Mouse (Mus musculus) left cerebral cortex, postnatal 36 days (tissue): ENCODE results near the gene Prr14. TPM values are rescaled to one million over a fixed set of nuclear protein-coding genes. Genes with fewer than 3 reads are reported as not detected.
"Not testable (repeated sequence)": the region's sequence is repeated elsewhere in the genome, so short reads cannot be mapped to it uniquely, and the experiment has no call there.

Experiments used
- DNase-seq, 2 experiments: peaks; one replicate each; pipeline ENCODE4 v3.0.0; 2021 to 2022; ENCODE audit warnings: low spot score in 2 of 2, mixed read lengths in 1 of 2
- intact Hi-C: fragments of 180-260 bp; cut with DNase I; formaldehyde crosslinking; loops from one replicate; pipeline ENCODE4 v1.15.1; 2025
- total RNA-seq, 2 experiments: library from RNA; stranded (reverse); gene quantifications; 2 replicates each; pipeline ENCODE4 v1.2.3; 2021

The Prr14 gene
- 10 to 100 TPM; 25.7 to 30.2 TPM for total RNA-seq

DNA sequence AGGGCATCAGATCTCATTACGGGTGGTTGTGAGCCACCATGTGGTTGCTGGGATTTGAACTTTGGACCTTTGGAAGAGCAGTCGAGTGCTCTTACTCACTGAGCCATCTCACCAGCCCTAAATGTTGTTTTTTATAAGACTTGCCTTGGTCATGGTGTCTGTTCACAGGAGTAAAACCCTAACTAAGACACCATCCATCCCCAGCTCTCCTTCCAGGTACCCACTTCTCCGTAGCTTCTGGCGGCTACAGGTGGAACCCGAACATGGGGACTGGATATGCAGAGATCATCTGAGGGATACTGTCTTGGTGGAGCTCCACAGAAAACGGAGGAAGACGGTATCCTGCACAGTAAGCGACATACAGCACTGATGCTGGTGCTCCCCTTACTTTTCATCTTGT is at the start of gene Prr14:
Prr14 (plus strand) TSS at position 301 of the 400 bp plus-strand sequence.
- intact Hi-C loops, DNase-seq: not testable (repeated sequence)

DNA sequence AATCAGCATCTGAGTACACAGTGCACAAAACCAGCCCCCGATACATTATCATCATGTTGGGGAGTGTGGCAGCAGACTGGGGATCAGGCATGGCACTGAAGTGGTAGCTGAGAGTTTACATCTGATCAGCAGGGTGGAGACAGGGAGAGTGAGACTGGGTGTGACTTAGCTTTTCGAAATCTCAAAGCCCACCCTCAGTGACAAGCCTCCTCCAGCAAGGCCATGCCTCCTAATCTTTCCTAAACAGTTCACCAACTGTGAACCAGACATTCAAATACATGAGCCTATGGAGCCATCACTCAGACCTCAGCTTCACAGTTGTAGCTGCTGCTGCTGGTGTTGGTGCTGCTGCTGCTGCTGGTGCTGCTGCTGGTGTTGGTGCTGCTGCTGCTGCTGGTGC is 48.0 kb upstream of the Prr14 start:
- no peak for DNase-seq
- intact Hi-C loops, result no loop called here

DNA sequence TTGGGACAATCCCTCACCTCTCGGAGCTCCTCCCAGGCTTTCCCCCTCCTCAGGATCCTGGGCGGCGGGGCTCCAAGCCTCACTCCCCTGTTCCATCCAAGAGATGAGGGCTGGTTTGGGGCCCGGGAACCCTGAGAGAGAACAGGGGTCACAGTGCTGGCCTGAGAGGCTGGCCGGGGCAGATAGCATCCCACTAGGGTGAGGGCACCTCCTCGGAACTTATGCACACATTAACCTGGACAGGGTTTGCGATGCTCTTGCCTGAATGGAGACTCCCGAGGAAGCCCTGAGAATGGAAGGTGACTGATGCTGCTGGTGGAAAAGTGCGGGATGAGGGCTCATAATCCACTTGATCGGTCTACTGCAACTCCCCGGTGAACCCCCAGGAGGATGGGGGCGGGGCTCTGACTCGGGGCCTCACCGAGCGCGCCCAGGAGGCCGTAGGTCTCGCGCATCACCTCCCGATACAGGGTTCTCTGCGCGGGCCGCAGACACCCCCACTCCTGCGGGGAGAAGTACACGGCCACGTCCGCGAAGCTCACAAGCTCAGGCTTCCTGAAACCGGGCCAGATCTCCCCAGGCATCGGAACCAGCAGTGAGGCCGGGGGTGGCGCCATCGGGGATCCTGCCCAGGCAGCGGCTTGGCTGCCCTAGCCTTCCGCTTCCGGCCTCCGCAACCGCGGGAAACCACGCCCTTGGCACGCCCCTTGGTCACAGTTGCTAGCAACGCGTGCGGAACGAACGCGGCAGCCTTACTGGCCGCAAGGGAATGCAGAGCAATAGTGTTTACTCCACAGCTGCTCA is 37.8 kb upstream of the Prr14 start, which contains the start of gene Zfp688:
Zfp688 (minus strand) TSS at position 681 of the 804 bp plus-strand sequence.
- intact Hi-C loops, result no loop called here
- peak; percentile 92 to 93 for DNase-seq

DNA sequence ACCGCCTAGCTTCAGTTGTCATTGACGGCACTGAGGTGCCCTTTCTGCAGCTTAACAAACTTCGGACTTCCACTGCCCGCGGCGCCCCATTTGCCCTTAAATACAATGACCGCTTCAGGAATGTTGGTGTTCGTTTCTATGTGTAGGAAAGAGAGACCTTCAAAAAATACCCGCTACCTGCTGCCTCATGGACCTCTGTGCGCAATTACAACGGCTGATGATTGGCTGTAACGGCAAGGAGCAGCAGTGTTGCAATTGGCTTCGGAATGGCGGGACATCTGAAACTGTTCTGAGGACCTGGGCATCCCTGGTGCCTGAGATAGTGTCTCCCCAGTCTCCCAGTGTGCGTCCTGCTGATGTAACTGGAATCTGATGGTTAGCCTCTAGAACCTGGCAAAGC is 37.2 kb upstream of the Prr14 start:
- DNase-seq, result peak; percentile 38 to 48
- intact Hi-C loops, result no loop called here

DNA sequence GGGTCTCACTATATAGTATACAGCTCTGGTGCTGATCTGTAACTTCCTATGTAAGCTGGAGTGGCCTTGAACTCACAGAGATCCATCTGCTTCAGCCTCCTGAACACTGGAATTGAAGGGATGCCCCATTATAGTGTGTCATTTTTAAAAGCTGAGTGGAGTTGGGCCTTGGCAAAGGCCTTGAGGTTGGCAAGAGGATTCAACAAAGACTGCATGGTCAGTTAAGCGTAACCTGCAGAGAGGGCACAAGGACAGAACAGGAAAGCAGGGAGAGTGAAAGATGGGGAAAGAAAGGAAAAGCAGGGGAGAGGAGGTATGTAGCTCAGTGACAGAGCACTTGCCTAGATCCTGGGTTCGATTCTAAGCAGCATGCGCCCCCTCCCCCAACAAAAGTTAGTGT is 34.1 kb upstream of the Prr14 start:
- DNase-seq, result no peak
- intact Hi-C loops, result no loop called here

DNA sequence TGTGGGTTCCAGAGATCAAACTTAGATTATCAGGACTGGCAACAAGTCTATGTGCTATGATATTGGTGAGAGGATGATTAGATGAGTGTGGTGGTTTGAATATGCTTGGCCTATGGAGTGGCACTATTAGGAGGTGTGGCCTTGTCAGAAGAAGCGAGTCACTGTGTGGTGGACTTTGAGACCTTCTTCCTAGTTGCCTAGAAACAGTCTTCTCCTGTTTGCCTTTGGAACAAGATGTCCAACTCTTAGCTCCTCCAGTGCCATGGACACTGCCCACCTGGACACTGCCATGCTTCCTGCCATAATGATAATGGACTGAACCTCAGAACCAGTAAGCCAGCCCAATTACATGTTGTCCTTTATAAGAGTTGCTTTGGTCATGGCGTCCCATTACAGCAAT is 33.5 kb upstream of the Prr14 start:
- DNase-seq, result no peak
- intact Hi-C loops, result no loop called here

DNA sequence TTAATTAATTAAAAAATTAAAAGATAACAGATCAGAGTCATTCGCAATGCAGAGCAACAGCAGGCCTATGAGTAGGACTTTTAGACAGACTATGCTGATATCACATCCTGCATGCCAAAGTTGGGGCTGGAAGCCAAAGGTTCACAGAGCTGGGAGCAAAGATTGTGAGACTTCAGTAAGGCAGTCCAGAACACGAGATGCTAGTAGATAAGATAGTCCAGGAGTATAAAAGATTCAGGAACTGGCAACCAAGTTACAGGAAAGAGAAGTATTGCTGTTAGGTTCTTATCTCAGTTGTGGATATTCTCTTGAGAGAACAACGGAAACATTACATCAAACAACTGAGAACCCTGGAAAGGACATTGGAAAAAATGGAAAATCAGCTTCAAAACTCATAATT is 33.1 kb upstream of the Prr14 start:
- intact Hi-C loops, result no loop called here
- no peak for DNase-seq

DNA sequence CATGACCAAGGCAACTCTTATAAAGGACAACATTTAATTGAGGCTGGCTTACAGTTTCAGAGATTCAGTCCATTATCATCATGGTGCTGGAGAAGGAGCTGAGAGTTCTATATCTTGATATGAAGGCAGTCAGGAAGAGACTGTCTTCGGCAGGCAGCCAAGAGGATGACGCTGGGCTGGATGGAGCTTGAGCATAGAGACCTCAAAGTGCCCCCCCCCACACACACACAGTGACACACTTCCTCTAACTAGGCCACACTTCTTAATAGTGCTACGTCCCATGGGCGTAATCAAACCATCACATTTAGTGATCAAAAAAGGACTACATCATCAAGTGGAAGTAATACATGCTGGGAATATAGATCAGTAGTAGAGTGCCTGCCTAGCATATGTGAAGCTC is 24.2 kb upstream of the Prr14 start:
- no peak for DNase-seq
- intact Hi-C loops, result no loop called here

DNA sequence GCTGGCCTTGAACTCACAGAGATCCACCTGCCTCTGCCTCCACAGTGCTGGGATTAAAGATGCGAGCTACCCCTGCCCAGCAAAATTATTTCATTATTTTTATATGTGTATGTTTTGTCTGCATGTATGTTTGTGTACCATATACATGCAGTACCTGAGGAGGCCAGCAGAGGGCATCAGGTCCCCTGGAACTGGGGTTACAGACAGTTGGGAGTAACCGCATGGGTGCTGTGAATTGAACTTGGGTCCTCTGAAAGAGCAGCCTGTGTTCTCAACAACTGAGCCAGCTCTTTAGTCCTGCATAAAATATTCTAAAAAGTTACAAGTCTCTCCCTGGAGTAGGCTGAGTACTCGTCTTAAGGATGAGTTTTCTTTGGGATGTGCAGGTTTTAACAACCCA is 21.7 kb upstream of the Prr14 start:
- intact Hi-C loops, result no loop called here

DNA sequence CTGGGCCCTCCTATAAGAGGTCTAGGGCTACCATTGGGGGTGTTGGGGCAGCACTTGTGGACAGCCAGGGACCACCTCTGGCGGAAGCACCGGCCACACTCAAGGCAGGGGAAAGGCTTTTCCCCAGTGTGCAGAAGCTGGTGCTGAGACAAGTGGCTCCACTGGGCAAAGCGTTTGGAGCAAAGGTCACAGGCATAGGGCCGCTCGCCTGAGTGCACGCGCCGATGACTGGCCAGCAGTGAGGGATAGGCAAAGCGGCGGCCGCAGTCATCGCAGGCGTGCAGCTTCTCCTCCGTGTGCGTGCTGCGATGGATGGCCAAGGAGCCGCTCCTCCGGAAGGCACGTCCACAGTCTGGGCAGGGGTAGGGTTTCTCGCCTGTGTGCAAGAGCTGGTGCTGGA is 15.4 kb upstream of the Prr14 start:
- intact Hi-C loops, result no loop called here

More for the DNA sequence above, 21.7 kb upstream of the Prr14 start:
- DNase-seq, result no peak

DNA sequence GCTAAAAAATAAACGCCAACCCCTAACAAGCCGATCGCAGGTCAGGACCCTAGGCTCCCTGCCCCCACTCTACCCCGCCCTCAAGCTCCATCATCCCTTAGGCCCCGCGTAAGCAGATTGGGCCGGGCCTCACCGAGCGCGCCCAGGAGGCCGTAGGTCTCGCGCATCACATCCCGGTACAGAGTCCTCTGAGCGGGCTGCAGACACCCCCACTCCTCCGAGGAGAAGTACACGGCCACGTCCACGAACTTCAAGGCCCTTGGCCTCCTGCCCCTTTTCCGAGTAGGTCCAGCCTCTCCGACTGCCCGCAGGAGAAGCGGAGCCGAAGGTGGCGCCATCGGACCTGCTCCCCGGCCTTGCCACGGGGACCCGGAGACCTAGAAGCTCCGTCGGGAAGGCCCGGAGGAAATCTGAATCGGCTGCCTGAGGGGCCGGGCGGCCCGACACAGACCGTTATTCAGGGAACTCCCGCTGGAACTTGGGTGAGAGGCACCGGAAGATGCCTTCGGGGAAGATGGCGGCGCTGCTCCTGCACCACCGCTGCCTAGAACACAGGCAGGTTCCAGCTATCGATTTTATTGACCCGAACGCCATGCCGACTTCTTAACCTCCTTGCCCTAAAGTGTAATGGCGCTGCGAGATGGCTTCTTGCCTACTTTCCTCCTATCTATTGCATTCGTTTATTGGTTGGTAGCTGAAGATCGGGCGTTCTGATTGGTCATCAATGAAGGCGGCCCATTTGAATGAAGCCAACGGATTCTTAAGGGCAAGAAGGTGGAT is 10.7 kb upstream of the Prr14 start, which contains the start of gene Zfp689:
Zfp689 (minus strand) TSS at position 638 of the 780 bp plus-strand sequence.
- intact Hi-C loops, result no loop called here

More for the DNA sequence above, 15.4 kb upstream of the Prr14 start:
- no peak for DNase-seq

DNA sequence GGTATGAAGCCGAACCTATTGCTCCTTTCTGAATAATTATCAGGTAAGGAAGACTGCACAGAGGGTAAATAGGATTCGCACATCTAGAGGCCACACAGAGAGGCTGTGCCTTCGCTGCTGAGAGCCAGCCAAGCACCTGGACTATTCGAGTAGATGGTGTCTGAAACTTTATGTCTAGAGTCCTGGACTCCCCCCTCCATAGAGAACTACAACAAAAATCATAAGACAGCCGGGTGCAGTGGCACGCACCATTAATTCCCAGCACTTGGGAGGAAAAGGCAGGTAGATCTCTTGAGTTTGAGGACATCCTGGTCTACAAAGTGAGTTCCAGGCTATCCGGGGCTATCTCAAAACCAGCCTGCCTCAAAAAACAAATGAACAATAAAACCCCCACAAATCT is 9.4 kb upstream of the Prr14 start:
- intact Hi-C loops, result no loop called here
- DNase-seq, result no peak

More for the DNA sequence above, 10.7 kb upstream of the Prr14 start, which contains the start of gene Zfp689:
- peak; percentile 86 to 92 for DNase-seq

DNA sequence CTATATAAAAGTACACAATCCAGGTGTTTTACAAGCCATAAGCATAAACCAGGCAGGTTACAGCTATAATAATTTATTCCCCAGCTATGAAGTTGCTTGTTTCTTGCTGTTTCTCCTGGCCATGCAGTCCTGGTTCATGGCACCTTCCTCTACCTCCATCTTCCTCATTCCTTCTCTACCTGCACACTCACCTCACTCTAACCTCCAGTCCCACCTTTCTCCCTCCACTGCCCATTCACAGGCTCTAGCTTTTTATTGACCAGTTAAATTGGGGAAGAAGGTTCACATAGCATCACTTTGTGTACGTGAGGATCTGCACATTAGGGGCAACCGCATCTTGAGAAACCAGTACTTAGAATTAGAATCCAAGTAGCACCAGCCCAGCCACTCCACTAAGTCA is 6.4 kb upstream of the Prr14 start:
- DNase-seq, result no peak
- intact Hi-C loops, result no loop called here

DNA sequence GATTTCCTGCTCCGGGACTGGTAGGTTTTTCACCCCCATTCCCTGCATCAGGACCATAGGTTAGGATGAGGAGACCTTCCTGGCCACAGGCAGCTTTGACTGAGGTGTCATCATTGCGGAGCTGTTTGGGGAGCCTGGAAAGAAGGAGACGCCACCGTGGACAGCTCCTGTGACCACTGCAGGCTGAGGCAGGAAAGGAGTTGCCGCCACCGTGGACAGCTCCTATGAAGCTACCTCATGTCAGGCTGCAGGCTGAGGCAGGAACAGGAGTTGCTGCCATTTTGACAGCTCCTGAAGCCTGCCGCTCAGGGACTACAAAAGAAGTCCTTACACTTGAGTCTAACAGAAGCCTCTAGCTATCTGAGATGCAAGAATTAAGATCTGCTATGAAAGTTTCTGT is 4.5 kb upstream of the Prr14 start:
- intact Hi-C loops, result no loop called here
- no peak for DNase-seq

DNA sequence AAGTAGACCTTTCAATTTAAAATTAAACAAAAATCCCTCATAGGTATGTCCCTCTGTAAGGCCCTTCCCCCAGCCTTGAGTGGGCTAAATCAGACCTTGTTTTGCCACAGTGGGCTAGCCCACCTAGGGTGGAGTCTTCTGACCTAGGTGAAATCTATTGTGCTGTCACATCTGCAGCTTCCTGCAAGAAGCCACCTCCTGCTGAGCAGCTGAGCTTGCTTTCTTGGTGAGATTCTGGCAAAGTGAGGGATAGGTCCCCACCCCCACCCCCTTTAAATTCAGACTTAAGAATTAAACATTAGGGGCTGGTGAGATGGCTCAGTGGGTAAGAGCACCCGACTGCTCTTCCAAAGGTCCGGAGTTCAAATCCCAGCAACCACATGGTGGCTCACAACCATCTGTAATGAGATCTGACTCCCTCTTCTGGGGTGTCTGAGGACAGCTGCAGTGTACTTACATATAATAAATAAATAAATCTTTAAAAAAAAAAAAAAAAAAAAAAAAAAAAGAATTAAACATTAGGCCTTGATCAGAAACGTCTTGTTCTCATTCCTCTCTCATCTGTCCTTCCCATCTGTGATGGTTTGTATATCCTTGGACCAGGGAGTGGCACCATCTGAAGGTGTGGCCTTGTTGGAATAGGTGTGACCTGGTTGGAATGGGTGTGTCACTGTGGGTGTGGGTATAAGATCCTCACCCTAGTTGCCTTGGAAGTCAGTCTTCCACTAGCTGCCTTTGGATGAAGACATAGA is 864 bp upstream of the Prr14 start:
- DNase-seq, intact Hi-C loops: not testable (repeated sequence)

DNA sequence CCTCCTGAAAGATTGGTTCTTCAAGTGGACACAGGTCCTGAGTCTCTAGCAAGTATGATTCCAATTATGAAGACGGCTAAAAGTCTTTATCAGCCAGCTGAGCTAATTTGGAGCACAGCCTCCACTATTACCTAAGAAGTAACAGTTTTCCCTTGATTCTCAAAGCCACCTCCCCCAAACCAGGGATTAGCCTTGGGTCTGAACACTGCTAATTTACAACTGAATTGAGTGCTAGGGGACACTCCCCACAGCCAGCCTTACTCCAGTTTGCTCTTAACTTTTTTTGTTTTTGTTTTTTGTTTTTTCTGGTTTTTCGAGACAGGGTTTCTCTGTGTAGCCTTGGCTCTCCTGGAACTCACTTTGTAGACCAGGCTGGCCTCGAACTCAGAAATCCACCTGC is 5.8 kb downstream of the Prr14 start:
- intact Hi-C loops, result no loop called here
- no peak for DNase-seq

DNA sequence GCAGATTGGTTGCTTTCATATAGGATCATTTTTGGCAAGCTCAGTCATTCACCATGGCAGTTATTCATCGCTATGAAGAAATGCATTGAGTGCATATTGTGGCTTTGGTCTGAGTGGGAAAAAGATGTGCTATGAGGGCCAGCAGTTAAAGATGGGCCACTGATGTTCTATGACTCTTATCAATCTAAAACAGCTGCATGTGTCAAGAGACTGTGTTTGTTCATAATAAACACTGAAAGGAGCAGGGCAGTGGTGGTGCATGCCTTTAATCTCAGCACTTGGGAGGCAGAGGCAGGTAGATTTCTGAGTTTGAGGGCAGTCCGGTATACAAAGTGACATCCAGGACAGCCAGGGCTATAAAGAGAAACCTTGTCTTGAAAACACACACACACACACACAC is 6.3 kb downstream of the Prr14 start:
- intact Hi-C loops, DNase-seq: not testable (repeated sequence)

DNA sequence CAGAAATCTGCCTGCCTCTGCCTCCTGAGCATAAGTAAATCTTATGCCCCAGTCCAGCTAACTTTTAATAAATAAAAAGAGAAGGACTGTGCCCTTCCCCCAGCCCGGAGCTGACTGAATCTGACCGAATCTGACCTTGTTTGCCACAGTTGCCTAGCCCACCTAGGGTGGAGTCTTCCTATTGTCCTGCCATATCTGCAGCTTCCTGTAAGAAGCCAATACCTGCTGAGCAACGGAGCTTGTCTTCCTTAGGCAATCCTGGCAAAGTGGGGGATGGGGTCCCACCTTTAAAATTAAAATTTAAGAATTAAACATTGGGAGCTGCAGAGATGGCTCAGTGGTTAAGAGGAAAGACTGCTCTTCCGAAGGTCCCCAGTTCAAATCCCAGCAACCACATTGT is 7.2 kb downstream of the Prr14 start:
- no peak for DNase-seq
- intact Hi-C loops, result no loop called here

DNA sequence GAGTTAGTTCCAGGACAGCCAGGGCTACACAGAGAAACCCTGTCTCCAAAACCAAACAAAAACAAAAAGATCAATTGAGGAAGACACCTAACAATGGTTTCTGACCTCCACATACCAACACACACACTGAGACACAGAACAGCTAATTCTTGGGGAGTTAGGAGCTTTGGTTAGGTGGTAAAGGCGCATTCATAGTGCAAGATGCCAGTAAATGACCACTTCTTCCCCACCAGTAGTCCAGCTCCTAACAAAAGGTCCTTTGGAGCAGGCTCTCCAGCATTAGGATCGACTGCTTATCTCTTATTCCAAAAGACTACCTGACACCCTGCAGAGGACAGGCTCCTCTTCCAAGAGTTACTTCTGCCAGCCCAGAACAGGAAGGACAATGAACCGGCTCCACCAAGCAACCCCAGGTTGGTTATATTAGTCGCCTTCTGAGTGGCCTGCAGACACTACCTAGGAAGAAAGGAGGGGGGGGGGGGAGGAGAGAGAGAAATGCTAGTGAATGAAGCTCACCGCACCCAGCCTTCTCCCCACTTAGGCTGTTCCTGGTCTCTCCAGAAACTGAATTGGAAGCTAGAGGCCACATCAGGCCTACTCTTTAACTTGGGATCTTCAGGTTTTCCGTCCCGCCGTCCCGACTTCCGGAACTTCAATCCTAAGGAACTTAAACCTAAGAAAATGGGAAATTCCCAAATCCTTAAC is 10.8 kb downstream of the Prr14 start:
- intact Hi-C loops, result loop anchor here (5.0 kb wide), 1 partner anchor 108 kb away; no protein-coding TSS in a partner anchor
- peak in 1 of 2 experiments; percentile 28 for DNase-seq
